Mouse (Mus musculus) layer of hippocampus, postnatal 25 days (tissue): Measurements from ENCODE around the gene Chml. TPM values are rescaled to one million over a fixed set of nuclear protein-coding genes. Genes with fewer than 3 reads are reported as not detected.

ENCODE experiments used
- DNase-seq, 2 experiments: peaks; one replicate each; pipeline ENCODE4 v3.0.0; 2022; ENCODE audit warnings: mixed read lengths in 2 of 2, low spot score in 1 of 2; ENCODE audit errors: extremely low spot score in 1 of 2
- total RNA-seq, 2 experiments: library from RNA; stranded (reverse); gene quantifications; 2 replicates each; pipeline ENCODE4 v1.2.3; 2021

Chml gene
- total RNA-seq, 2 experiments from 2014 or later: 4.1 to 4.3 TPM

GRCm38 (mm10) chr1:175668666-175669405 is 23.9 kb downstream of the Chml start:
- peak in 1 of 2 experiments; percentile 15 for DNase-seq

- no peak for DNase-seq
Measured at GRCm38 (mm10) chr1:175659900-175660299, 32.8 kb downstream of the Chml start.

GRCm38 (mm10) chr1:175648615-175649014 is 44.1 kb downstream of the Chml start:
- no peak for DNase-seq

- no peak for DNase-seq
Measured at GRCm38 (mm10) chr1:175646952-175647351, 45.7 kb downstream of the Chml start.

GRCm38 (mm10) chr1:175643496-175644265 is 49.0 kb downstream of the Chml start:
- DNase-seq: no peak

GRCm38 (mm10) chr1:175640435-175641150 is 52.1 kb downstream of the Chml start:
- no peak for DNase-seq

GRCm38 (mm10) chr1:175639072-175639471 is 53.6 kb downstream of the Chml start:
- no peak for DNase-seq

- no peak for DNase-seq
Measured at GRCm38 (mm10) chr1:175637677-175638076, 55.0 kb downstream of the Chml start.

- DNase-seq: no peak
Measured at GRCm38 (mm10) chr1:175632470-175632869, 60.2 kb downstream of the Chml start.

Other genes starting within 250 kb of the Chml start
- 10 to 100 TPM; 76.8 to 80.3 TPM for gene Rgs7, start 200.4 kb downstream of the Chml start, total RNA-seq
- not detected for gene Kmo, start 72.5 kb downstream of the Chml start, total RNA-seq
- 10 to 100 TPM; 76.2 to 76.5 TPM for gene Fh1, start 67.3 kb downstream of the Chml start, total RNA-seq
- gene Opn3, start 125 bp downstream of the Chml start, total RNA-seq: 1 to 10 TPM; 1.4 TPM
- gene Wdr64, start 5.7 kb upstream of the Chml start, total RNA-seq: not detected
- gene Exo1, start 187.7 kb upstream of the Chml start, total RNA-seq: under 1 TPM; 0.62 to 0.87 TPM
- gene Gm38100, start 227.4 kb upstream of the Chml start, total RNA-seq: not detected